Mouse (Mus musculus) heart, adult 8-10 months (tissue): ENCODE results near the gene Efcab9. TPM values are rescaled to one million over a fixed set of nuclear protein-coding genes. Genes with fewer than 3 reads are reported as not detected.

Experiments used
- DNase-seq: peaks from one replicate; pipeline ENCODE4 v3.0.0; 2022; ENCODE audit warnings: low spot score
- total RNA-seq, 4 experiments: library from RNA; stranded (reverse); gene quantifications; 2 replicates each; pipeline ENCODE4 v1.2.4; 2022

Gene Efcab9
- total RNA-seq, 4 experiments from 2014 or later, result not detected

DNA sequence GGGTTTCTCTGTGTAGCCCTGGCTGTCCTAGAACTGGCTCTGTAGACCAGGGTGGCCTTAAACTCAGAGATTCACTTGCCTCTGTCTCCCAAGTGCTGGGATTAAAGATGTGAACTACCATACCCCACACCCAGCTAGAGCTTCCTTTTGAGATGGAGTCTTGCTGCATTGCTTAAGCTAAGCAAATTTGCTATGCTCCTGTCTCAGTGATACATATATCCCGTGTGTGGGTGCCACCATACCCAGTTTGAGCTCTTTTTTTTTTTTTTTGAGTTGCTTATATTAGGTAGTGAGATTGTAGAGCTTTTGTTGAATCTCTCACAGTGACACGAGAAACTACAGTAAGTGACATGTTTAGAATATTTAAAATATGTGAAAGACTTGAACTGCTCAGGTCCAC is 36.6 kb downstream of the Efcab9 start:
- no peak for DNase-seq

DNA sequence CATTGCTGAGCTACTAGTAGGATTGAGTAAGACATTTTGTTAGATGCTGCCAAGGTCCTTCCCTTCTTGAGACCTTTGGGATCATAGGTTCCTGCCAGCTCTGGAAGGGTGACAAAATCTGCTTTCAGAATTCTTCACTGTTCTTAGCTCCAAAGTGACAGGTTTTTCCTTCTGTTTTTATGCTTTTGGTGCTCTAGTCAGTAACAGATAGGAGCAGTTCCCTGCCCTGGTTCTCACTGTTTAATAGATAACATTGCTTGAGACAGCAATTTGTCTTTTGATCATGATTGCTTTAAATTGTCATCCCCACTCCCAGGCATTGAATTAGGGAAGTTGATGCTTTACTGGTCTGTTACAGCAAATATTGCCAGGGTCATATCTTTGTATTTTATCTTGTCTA is 38.6 kb downstream of the Efcab9 start:
- peak; percentile 24 for DNase-seq

DNA sequence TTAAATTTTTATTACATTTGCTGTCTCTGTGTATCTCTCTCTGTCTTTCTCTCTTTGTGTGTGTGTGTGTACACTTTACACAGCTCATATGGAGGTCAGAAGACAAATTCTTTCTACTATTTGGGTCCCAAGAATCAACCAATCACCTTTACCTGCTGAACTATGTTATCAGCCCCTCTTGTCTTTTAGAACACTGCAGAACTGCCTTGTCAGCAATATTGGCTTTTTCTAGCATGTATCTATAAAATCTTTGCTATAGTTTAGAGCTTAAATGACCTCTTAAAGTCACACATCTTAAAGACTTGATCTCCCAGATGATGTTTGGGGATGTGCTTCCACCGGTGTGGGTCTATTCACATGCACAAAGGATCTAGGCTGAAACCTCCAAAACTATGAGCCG is 40.8 kb downstream of the Efcab9 start:
- DNase-seq, result no peak

DNA sequence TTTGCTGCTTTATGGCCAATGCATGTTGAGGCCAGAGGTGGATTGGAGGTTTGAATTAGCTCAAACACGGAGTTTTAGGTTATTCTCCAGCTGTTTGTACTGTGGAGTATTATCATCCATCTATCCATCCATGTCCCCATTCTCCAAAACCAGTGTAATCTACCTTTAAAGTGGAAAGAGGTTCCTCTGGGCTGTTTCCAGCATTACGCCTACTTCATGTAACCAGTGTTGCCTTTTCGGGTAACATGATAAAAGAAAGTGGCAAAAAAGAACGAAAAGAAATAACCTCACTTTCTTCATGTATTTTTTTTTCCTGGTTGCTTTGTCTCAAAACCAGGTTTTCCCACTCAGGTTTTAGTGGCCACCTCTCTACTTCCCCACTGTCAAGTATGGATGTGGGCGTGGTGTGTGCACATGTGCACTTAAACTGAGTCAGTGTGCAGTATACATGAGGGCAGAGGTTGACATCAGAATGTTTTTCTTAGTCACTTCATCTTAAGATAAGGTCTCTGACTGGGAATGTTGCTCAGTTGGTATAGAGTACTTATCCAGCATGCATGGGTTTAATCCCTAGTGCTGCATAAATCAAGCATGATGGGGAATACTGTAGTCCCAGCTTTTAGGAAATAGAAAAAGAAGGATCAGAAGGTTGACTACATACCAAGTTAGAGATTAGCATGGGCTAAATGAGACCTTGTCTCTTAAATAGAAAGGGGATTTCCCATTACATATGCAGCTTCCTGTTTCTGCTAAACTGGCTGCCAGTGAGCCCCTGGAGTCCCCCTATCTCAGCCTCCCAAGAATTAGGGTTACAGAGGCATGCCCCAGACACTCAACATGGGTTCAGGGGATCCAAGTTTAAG is 42.8 kb downstream of the Efcab9 start:
- DNase-seq, result no peak

DNA sequence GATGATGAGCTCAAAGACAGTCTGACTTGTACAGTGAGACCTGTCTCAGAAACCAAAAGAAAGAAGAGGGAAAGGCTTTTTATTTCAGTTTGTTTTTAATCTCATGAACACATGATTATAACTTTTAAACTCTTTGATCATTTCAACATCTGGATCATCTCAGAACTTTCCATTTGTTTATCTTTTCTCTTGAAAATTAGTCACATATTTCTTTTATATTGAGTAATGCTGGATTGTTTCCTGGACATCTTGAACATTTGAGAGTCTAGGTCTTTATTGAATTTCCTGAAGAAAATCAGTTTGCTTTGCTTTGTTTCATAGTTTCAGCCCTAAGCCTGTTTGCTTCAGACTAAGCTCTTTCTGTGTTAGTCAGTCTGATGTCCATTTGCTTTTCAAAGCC is 43.5 kb downstream of the Efcab9 start:
- DNase-seq, result peak; percentile 41

DNA sequence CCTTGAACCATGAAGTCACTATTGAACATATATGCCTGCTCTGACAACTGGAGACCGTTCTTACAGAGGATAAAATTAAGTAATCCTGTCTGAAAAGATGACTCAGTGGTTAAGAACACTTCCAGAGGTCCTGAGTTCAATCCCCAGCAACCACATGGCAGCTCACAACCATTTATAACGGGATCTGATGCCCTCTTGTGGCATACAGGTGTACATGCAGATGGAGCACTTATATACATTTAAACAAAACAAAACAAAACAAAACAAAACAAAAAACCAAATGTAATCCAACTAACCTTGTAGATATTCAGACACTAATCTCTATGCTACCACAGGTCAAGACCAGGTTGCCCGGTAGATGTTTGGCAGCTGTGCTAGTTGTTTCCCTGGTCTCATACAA is 44.4 kb downstream of the Efcab9 start:
- no peak for DNase-seq

DNA sequence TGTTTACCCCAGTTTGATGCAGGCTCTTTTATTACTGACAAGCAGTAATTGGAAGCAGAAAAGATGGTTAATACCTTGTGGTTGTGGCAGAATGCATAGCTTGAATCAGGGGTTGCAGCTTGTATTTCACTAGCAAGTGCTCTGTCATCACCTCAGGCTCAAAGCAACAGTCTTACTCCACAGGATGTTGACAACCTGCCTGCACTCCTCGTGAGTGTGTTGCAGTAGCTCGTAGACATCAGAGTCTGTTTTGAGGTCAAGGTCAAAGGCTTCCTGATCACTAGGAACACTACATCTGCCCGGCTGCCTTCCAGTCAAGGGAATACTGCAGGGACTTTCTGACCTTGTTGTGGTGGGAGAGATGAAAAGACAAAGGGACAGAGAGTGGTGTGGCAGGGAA is 45.3 kb downstream of the Efcab9 start:
- DNase-seq, result no peak

DNA sequence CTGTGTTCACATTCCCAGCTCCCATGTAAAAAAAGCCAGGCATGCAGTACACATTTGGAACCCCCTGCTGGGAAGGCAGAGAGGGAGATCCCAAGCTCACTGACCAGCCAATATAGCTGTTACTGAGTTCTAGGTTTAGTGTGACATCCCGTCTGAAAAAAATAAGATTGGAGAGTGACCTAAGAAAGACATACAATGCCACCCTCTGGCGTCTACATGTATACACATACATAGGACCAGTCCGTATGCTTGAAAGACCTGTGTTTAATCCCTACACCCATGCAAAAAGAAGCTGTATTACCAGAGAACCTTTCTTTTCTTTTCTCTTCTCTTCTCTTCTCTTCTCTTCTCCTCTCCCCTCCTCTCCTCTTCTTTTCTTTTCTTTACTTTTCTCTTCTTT is 46.6 kb downstream of the Efcab9 start:
- no peak for DNase-seq

DNA sequence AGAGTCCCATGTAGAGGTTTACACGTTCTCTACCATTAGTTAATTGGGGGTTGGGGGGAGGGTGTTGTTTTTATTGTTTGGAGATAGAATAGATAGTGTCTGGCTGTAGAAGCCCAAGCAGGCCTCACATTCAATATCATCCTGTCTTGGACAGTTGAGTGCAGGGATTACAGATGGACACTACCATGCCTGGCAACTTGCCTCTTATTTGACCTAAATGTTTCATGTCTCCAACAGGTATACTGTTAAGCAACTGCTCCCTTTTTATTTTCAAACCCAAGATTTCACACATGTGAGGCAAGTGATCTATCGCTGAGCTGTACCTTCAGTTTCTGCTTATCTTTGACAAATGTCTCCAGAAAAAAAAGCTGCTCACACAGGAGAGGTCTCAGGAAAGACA is 50.4 kb downstream of the Efcab9 start:
- no peak for DNase-seq

DNA sequence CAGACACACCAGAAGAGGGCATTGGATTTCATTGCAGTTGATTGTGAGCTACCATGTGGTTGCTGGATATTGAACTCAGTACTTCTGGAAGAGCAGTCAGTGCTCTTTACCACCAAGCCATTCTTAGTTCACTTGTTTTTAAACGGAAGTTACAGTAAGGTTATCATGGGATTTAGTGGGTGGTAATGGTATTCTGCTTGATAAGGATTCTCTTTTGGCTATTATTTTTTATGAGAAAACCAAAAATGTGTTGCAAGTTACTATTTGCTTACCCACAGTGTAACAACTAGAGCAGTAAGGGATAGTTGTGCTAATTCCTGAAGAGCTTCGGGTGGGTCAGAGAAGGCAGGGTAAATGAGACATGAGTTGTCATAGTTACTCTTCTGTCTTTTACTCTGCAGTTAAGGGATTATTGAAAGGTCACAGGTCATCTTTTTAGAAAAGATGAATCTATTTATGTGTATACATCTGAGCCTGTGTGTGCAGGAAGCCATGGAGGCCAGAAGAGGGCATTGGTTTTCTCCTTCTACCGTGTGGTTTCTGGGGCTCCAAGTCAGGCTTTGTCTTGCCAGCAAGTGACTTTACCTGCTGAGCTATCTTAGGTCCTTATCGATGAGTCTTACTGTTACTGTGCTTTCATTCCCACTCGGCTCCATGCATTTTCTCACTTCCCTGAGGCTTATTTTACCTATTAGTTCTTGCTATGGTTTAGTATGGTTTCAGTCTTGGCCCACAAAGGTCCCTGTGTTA is 56.2 kb downstream of the Efcab9 start:
- DNase-seq, result no peak

DNA sequence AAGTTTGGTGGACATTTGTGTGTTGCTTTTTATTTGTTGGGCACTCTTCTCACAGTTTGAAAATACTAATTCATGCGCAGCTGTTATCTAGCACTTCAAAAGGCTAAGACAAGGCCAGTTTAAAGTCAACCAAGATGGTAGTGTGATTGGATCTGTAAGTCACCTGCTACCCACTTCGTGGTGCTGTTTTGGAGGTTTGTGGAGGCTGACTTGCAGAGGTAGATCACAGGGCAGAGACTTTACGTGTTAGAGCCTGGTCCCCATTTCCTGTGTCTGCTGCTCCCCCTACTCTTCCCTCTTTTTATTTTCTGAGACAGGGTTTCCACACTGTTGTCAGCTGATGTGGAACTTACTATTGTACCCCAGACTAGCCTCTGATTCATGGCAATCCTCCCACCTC is 57.2 kb downstream of the Efcab9 start:
- DNase-seq, result no peak

Other genes starting within 250 kb of the Efcab9 start
- gene Hba-a1, start 248.6 kb downstream of the Efcab9 start, total RNA-seq, result over 10,000 TPM in 1 of 4 experiments, 1,000 to 10,000 TPM in 3; 1,679 to 11,117 (median 2,615) TPM
- gene Hbq1b, start 245.1 kb downstream of the Efcab9 start, total RNA-seq, result 1 to 10 TPM in 1 of 4 experiments, under 1 TPM in 1, not detected in 2; 0.52 to 1.6 TPM
- 1,000 to 10,000 TPM; 1,411 to 8,978 (median 2,103) TPM for gene Hba-a2, start 235.6 kb downstream of the Efcab9 start, total RNA-seq
- under 1 TPM in 1 of 4 experiments, not detected in 3; 0.83 TPM for gene Hbq1a, start 232.0 kb downstream of the Efcab9 start, total RNA-seq
- gene Sh3pxd2b, start 184.3 kb downstream of the Efcab9 start, total RNA-seq, result 1 to 10 TPM; 2.3 to 4.9 (median 3.3) TPM
- gene Ubtd2, start 76.7 kb downstream of the Efcab9 start, total RNA-seq, result 1 to 10 TPM; 3.0 to 4.4 (median 3.7) TPM
- gene Stk10, start 1.2 kb upstream of the Efcab9 start, total RNA-seq, result 1 to 10 TPM; 6.6 to 9.2 (median 8.7) TPM
- 10 to 100 TPM; 44.2 to 51.4 (median 46.2) TPM for gene Fbxw11, start 110.6 kb upstream of the Efcab9 start, total RNA-seq